Mouse (Mus musculus): ENCODE results near the gene Lyrm4. TPM values are rescaled to one million over a fixed set of nuclear protein-coding genes. Genes with fewer than 3 reads are reported as not detected.

Gene Lyrm4
- total RNA-seq, 2 experiments from 2014 or later, result 8.0 to 8.1 TPM

- intact Hi-C loops (cut with DNase I), result no loop called here
Measured at GRCm38 (mm10) chr13:36111331-36111730, 6.0 kb downstream of the Lyrm4 start.

GRCm38 (mm10) chr13:36108528-36108927 is 8.8 kb downstream of the Lyrm4 start:
- intact Hi-C loops (cut with DNase I), result loop anchor here (5.0 kb wide), 1 partner anchor 56 kb away; no protein-coding TSS in a partner anchor
- no peak for DNase-seq

More at GRCm38 (mm10) chr13:36111331-36111730, 6.0 kb downstream of the Lyrm4 start:
- no peak for DNase-seq

- peak; percentile 17 to 19 for DNase-seq
- intact Hi-C loops (cut with DNase I), result loop anchor here (5.0 kb wide), 1 partner anchor 53 kb away; no protein-coding TSS in a partner anchor
Measured at GRCm38 (mm10) chr13:36105591-36105990, 11.7 kb downstream of the Lyrm4 start.

- intact Hi-C loops (cut with DNase I), result no loop called here
Measured at GRCm38 (mm10) chr13:36096684-36097383, 20.5 kb downstream of the Lyrm4 start.

GRCm38 (mm10) chr13:36088168-36088567 is 29.2 kb downstream of the Lyrm4 start:
- no peak for DNase-seq
- intact Hi-C loops (cut with DNase I), result no loop called here

More at GRCm38 (mm10) chr13:36096684-36097383, 20.5 kb downstream of the Lyrm4 start:
- DNase-seq, result no peak

GRCm38 (mm10) chr13:36087427-36087826 is 29.9 kb downstream of the Lyrm4 start:
- intact Hi-C loops (cut with DNase I), result no loop called here
- no peak for DNase-seq

DNA sequence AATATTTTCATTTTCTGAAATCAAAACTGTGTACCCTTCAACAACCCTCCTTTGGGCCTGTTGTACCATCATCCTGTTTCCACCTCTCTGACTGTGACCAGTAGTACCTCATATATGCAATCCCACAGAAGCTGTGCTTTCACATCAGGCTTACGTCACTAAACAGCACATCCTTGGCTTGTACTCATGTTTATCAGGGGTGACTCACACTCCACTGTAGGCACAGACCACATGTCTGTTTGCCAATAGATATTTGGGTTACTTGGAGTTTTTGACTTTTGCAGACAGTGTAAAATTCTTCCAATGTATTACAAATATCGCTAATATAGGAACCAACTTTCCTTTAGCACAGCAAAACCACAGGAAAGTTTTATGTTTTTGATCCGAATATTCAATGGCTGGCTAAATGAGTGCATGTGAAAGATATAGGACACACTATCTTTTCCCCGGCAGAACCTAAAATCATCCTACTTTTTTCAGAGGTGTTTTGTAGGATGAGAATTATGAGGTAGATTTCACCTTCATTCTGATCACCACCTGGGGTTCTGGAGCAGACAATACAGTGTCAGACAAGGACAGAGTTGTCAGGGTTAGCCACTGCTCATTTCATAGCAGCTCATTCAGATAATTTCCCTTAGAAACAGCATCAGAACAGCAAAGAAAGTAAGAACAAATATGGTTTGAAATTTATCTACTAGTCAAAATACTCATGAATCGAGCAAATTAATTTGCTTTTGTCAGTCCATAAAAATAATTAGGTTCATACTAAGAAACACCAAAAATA is 30.5 kb downstream of the Lyrm4 start:
- no peak for DNase-seq
- intact Hi-C loops (cut with DNase I), result no loop called here

DNA sequence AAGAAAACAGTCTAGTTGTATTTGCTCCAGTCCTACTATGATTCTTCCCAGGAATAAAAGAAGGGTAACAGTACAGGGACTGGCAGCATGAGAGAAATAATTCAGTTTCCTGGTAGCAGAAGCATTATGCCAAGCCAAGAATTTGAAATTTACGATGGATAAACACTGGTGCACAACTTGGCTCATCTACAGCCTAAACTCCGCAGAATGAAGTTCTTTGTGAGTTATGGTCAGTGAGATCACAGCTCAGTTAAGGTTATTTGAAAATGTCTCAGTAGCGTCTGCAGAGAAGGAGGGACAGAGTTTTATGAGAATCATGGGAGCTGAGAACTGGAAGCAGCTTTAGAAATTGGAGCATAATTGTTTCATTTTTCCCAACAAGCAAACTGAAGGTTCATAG is 31.4 kb downstream of the Lyrm4 start:
- intact Hi-C loops (cut with DNase I), result no loop called here

GRCm38 (mm10) chr13:36084701-36085100 is 32.6 kb downstream of the Lyrm4 start:
- intact Hi-C loops (cut with DNase I), result no loop called here

More for the DNA sequence above, 31.4 kb downstream of the Lyrm4 start:
- DNase-seq, result no peak

GRCm38 (mm10) chr13:36081591-36081990 is 35.7 kb downstream of the Lyrm4 start:
- intact Hi-C loops (cut with DNase I), result no loop called here

More at GRCm38 (mm10) chr13:36084701-36085100, 32.6 kb downstream of the Lyrm4 start:
- no peak for DNase-seq

DNA sequence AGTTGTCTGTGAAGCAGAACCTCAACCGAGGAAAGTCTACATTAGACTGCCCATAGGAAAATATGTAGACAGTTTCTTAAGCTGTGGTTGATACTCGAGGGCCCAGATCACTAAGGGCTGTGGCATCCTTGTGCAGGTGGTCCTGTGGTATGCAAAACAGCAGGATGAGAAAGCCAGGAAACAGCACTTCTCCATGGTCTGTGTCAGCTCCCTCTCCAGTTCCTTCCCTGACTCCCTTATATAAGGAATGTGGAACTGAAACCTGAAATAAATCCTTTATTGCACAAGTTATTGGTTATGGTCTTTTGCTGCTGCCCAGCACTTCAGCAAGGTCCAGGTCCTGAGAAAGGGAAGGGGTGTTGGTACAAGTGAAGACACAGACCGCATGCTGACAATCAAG is 42.8 kb downstream of the Lyrm4 start:
- DNase-seq, result no peak
- intact Hi-C loops (cut with DNase I), result no loop called here

More at GRCm38 (mm10) chr13:36081591-36081990, 35.7 kb downstream of the Lyrm4 start:
- no peak for DNase-seq

- intact Hi-C loops (cut with DNase I), result no loop called here
- no peak for DNase-seq
Measured at GRCm38 (mm10) chr13:36066676-36067075, 50.6 kb downstream of the Lyrm4 start.

DNA sequence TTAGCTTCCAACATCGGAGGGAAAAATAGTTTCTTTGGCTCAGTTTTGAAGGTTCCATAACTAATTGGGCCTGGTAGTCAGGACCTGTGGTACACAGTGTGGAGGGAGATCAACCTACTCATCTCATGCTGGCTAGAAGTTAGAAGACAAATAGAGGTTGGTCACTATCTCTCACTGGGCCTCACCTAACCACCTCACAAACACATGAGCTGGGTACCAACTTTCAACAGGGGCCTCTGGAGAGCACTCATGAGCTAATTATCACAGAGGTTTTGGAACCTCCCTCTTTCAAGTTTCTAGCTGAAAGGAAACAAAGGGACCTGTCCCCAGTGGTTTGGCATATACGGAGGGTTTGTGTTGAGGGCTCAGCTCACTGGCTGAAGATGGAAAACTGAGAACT is 59.8 kb downstream of the Lyrm4 start:
- intact Hi-C loops (cut with DNase I), result no loop called here
- no peak for DNase-seq

GRCm38 (mm10) chr13:36056925-36057324 is 60.4 kb downstream of the Lyrm4 start:
- intact Hi-C loops (cut with DNase I), result no loop called here
- DNase-seq, result no peak

DNA sequence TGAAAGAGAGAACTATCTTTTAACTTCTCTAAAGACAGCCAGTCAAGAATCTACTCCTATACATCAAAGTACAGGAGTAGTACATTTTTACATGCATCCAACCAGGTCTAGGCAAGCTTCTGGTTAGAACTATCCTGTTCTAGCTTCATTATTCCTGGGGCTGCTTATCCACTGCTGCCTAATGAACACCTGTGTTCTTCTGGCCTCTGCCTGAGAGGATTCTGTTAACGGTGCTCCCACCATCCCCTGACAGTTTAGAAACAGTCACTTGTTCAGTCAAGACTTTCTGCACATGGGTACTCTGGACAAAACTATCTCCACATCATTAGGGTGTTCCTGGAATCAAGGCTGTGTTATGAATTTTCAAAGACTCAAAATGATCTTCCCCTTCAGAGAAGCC is 60.8 kb downstream of the Lyrm4 start:
- DNase-seq, result no peak
- intact Hi-C loops (cut with DNase I), result no loop called here

- no peak for DNase-seq
- intact Hi-C loops (cut with DNase I), result no loop called here
Measured at GRCm38 (mm10) chr13:36035528-36035927, 81.8 kb downstream of the Lyrm4 start.

DNA sequence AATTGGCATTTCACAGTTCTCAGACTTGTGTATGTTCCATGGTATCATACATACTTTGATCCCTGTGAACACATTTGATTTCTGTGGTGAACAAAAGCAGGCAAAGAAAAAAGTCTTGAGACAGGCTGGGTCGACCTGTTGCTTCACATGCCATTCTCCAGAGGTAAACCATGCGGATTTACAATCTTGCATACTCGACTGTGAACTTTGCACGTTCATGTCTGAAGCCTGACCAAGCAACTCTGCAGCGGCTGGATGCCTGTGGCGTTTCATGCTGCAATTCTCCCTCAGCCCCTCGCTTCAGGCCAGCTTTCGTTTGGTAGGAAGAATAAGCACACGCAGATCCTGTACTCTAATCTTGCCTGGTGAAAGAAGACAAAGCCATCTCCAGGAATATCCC is 85.4 kb downstream of the Lyrm4 start:
- DNase-seq, result no peak
- intact Hi-C loops (cut with DNase I), result no loop called here

- DNase-seq, result peak; percentile 61 to 85
- intact Hi-C loops (cut with DNase I), result loop anchor here (1.0 to 10.0 kb wide), 4 partner anchors 98 to 1293 kb away; partner anchors contain the start of genes Fars2 and Lyrm4
Measured at GRCm38 (mm10) chr13:36019309-36020274, 97.7 kb downstream of the Lyrm4 start.

DNA sequence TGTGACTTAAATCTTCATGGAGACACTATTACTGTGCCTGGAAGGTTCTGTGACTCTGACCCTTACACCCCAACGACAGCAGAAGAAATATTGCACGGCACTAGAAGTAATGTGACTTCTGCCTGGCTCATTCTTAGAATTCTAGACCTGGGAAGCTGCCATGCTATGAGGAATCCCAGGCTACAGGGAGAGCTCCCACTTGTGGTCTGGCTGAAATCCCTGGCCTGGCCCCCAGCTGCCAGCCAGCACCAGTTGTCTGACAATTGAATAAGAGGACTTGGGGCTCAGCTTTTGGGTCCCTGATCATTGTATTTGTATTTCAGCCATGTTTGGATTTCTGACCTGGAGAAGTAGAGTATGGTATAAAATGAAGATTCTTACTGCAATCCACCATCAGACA is 99.3 kb downstream of the Lyrm4 start:
- intact Hi-C loops (cut with DNase I), result loop anchor here (2.0 kb wide), 1 partner anchor 265 kb away; no protein-coding TSS in a partner anchor
- DNase-seq, result peak in 1 of 2 experiments; percentile 61

DNA sequence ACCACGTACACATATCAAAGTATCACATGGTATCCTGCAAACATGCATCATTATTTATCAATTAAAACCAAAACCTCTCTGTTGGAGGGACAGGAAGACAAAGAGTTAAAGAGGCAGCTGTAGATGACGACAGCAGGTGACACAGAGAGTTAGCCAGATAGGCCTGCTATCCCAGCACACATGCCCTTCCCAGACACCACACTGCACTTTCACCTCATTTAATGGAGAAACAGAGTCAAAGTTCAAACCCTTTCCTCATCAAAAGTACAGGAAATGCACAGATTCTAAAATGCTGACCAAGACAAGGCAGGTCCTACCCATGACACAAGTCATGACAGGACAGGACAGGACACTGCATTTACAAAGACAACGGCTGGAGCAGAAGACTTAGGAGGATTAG is 101.7 kb downstream of the Lyrm4 start:
- no peak for DNase-seq
- intact Hi-C loops (cut with DNase I), result no loop called here

Data from heart, postnatal 14 days (tissue).